Mouse (Mus musculus) right cerebral cortex, postnatal 25 days (tissue): ENCODE data around the gene Lrrc51.

Source experiments
- DNase-seq: peaks from one replicate; pipeline ENCODE4 v3.0.0; 2022

The Lrrc51 gene

GRCm38 (mm10) chr7:101880855-101881254, 52.8 kb downstream of the Lrrc51 start:
- DNase-seq = no peak

DNA sequence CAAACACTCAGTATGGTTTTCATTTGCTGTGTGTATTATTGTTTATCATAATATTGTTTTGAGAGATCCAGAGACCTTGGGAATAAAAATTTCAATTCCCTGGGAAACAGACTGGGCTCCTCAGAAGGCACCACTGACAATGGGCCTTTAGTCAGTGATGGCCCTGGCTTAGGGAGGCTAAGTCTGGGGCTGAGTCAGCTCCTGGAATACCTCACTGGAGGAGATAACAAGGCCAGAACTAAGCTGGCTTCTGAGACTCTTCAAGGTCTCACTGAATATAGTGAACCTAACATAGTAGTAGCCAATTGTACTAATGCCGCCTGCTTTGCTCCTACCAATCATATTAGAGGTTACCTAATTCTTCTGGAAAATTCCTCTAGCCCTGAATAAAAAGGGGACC, 57.7 kb downstream of the Lrrc51 start:
- no peak for DNase-seq

- no peak for DNase-seq
These were observed 62.4 kb downstream of the Lrrc51 start for GRCm38 (mm10) chr7:101871296-101871695.

GRCm38 (mm10) chr7:101870629-101871028, 63.1 kb downstream of the Lrrc51 start, which contains the start of gene Folr1:
Folr1 (minus strand) TSS chr7:101870788.
- DNase-seq = no peak

GRCm38 (mm10) chr7:101869163-101869500, 64.6 kb downstream of the Lrrc51 start:
- no peak for DNase-seq

DNA sequence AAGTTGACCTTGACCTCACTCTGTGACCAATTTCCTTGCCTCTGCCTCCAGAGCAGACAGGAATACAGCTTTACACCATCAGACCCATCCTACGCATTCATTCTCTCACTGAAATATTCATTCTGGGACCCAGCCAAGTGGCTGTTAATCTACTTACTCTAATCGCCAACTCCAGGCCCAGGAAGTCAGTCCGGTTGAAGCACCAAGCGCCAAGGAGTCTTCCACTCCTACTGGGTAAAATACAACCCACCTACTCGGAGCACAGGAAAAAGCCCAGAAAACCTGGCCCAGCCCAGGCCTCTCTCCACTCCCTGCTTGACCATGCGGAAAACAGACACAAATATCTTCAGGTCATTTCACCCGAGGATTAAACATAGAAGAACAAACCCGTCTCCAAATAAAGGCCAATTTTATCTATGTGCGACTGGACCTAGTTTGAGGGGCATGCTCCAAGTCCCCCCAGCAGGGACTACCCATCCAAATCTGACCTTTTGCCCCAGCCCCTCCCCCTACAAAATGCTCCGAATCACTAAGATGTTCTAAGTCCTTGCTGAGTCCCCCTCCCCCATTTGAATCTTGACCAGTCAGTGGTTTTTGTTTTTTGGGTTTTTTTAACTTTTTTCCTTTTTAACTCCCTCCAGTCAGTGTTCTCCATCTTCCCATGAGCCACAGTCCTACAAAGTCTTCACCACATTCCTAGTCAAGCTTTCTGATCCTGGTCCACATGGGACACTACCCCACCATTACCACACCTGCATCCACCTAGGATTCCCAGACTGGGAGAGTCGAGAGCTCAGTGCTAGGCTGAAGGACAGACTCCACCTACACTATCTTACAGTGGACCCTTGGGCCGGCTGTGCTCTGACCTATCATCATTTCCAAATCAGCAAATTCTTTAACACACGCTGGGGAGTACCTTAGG, 65.2 kb downstream of the Lrrc51 start:
- no peak for DNase-seq

DNA sequence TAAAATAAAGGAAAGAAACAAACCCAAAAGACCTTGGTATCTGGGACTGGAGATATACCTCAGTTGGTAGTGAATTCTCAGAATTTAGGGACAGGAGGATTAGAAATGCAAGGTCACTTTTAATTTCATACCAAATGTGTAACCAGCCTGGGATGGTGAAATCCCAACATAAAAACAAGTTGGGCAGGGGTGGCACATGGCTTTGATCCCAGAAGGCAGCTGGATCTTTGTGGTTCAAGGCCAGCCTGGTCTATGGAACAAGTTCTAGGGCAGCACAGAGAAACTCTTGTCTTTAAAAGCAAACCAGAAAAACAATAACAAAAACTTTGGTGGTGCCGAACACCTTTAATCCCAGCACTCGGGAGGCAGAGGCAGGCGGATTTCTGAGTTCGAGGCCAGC, 66.2 kb downstream of the Lrrc51 start:
- DNase-seq = no peak

DNA sequence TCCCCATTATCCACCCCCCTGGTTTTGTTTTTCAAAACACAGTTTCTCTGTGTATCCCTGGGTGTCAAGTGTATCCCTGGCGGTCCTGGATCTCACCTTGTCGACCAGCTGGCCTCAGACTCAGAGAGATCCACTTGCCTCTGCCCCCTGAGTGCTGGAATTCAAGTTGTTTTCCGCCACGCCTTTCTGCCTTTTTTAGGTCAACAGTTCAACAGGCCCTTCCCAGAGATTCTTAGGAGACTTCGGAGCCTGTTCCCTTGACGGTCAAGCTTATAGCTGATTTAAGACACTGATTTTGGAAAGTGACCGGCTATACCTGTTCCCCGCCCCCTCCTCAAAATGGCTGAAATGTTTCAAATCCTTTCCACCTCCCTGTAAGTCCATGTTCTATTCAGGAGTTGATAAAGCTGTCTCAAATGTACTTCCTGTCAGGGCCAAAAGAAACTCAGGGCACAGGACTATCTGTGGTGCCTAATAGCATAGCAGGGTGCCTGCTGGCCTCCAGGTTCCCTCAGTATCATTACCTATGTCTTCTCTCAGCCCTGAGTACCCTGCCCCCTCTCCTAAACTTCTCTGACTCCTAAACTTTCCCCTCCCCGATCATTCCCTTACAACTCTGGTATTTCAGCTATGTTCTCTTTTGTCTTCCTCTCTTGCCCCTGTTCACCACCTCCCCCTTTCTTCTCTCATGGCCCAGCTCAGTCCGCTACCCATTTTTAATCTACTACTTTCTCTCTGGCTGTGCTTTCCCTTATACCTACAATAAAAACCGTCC, 67.0 kb downstream of the Lrrc51 start:
- DNase-seq = no peak

- DNase-seq = no peak
These were observed 70.3 kb downstream of the Lrrc51 start, which contains the start of gene Anapc15 for GRCm38 (mm10) chr7:101863415-101863814. Anapc15 (plus strand) TSS chr7:101863715.
